Mouse (Mus musculus) intestine, embryonic 16.5 days (tissue): Measurements from ENCODE around the gene Cic. TPM values are rescaled to one million over a fixed set of nuclear protein-coding genes. Genes with fewer than 3 reads are reported as not detected.
A peak's percentile ranks its signal among the peaks of the same experiment; 100 is the strongest.

Experiments
- ATAC-seq: fragments of 200-750 bp; cut with Nextera tagmentation; 2 replicates; pipeline ENCODE4 v1.8.0; 2017; ENCODE audit warnings: moderate TSS enrichment, moderate library complexity
- H3K27ac ChIP-seq: fragments of 300-500 bp; sonication (generic); 2 replicates; pipeline ENCODE4 v1.5.1; 2014; ENCODE audit warnings: mild to moderate bottlenecking, low read length
- H3K27me3 ChIP-seq: fragments of 300-500 bp; sonication (generic); replicated peaks from 2 replicates; pipeline ENCODE4 v1.6.1; 2014; ENCODE audit warnings: low read length, control low read depth, mixed read lengths; ENCODE audit not compliant: control insufficient read depth, insufficient read depth
- H3K36me3 ChIP-seq: fragments of 300-500 bp; sonication (generic); 2 replicates; pipeline ENCODE4 v1.6.1; 2014; ENCODE audit warnings: low read length, control low read depth; ENCODE audit not compliant: control insufficient read depth, insufficient read depth
- H3K4me1 ChIP-seq: fragments of 300-500 bp; sonication (generic); 2 replicates; pipeline ENCODE4 v1.6.1; 2014; ENCODE audit warnings: low read length, control low read depth, mixed read lengths; ENCODE audit not compliant: control insufficient read depth, insufficient read depth
- H3K4me2 ChIP-seq: fragments of 300-500 bp; sonication (generic); 2 replicates; pipeline ENCODE4 v1.6.1; 2014; ENCODE audit warnings: low read depth, low read length, control low read depth
- H3K4me3 ChIP-seq: fragments of 300-500 bp; sonication (generic); 2 replicates; pipeline ENCODE4 v1.5.1; 2014; ENCODE audit warnings: mild to moderate bottlenecking, low read length
- H3K9ac ChIP-seq: fragments of 300-500 bp; sonication (generic); 2 replicates; pipeline ENCODE4 v1.6.1; 2014; ENCODE audit warnings: low read depth, low read length
- H3K9me3 ChIP-seq: fragments of 300-500 bp; sonication (generic); 2 replicates; pipeline ENCODE4 v1.6.1; 2016; ENCODE audit warnings: low read length, control low read depth; ENCODE audit not compliant: control insufficient read depth
- WGBS: fragments of 180-500 bp; shearing (Covaris S2); extraction: QIAGEN DNeasy Blood & Tissue Kit; methylation state at CpG from one replicate; pipeline ENCODE4 v1.1.7; 2014; 5-methylcytosine and 5-hydroxymethylcytosine counted together
- polyA plus RNA-seq: library from polyadenylated mRNA; unstranded; fragments of >200 nt; fragmentation: Nextera tagmentation; extraction: Ambion mirVana; gene quantifications from 2 replicates; pipeline ENCODE4 v1.2.1, GENCODE M21; 2015

Gene Cic
- polyA plus RNA-seq, 1 experiment from 2014 or later: 19.9 TPM

- Histone ChIP-seq H3K9ac (no peak overlapping the region), H3K4me1 (peaks cover 23% of the 10 kb centered on the region), H3K27me3 (no peaks in the 10 kb centered on the region), H3K36me3 (peaks cover 14% of the 10 kb centered on the region; the same call in 1 of the 2 replicates), H3K27ac (no peak overlapping the region), H3K9me3 (no peaks in the 10 kb centered on the region), H3K4me2 (no peak overlapping the region), H3K4me3 (no peak overlapping the region)
- ATAC-seq: no peak
- WGBS: 26% methylated on average over 2 of the region's 2 CpGs
These were observed 26.4 kb upstream of the Cic start for GRCm38 (mm10) chr7:25241062-25241461.

GRCm38 (mm10) chr7:25243361-25243760, 24.1 kb upstream of the Cic start:
- no peak for ATAC-seq
- Histone ChIP-seq H3K4me2 (no peak overlapping the region), H3K9me3 (no peaks in the 10 kb centered on the region), H3K4me1 (peaks cover 39% of the 10 kb centered on the region), H3K36me3 (peaks cover 14% of the 10 kb centered on the region; the same call in 1 of the 2 replicates), H3K4me3 (no peak overlapping the region), H3K27ac (no peak overlapping the region), H3K27me3 (no peaks in the 10 kb centered on the region), H3K9ac (no peak overlapping the region; the same call in 1 of the 2 replicates)
- WGBS: 93% methylated on average over 4 of the region's 4 CpGs

- Histone ChIP-seq H3K36me3 (peaks cover 14% of the 10 kb centered on the region; the same call in 1 of the 2 replicates), H3K9me3 (no peaks in the 10 kb centered on the region), H3K4me1 (peaks cover 39% of the 10 kb centered on the region), H3K27me3 (no peaks in the 10 kb centered on the region), H3K27ac (no peak overlapping the region), H3K9ac (no peak overlapping the region), H3K4me3 (no peak overlapping the region), H3K4me2 (no peak overlapping the region)
- 87% methylated on average over 30 of the region's 30 CpGs for WGBS
- no peak for ATAC-seq
These were observed 22.7 kb upstream of the Cic start for GRCm38 (mm10) chr7:25244562-25245369.

- ATAC-seq: no peak
- peak overlapping the region; percentile 95 for H3K9ac ChIP-seq
- 0 out of 2 replicates have a peak overlapping the region, but pooled peaks have one; percentile 6 for H3K4me3 ChIP-seq
- H3K36me3 ChIP-seq: peaks cover 14% of the 10 kb centered on the region; the same call in 1 of the 2 replicates
- H3K9me3 ChIP-seq: no peaks in the 10 kb centered on the region
- H3K27ac ChIP-seq: peak overlapping the region; percentile 60
- H3K27me3 ChIP-seq: no peaks in the 10 kb centered on the region
- peaks cover 37% of the 10 kb centered on the region for H3K4me1 ChIP-seq
- H3K4me2 ChIP-seq: peak overlapping the region; percentile 90
- 60% methylated on average over 20 of the region's 20 CpGs for WGBS
These were observed 21.3 kb upstream of the Cic start for GRCm38 (mm10) chr7:25246079-25246758.

- Histone ChIP-seq H3K9ac (peak overlapping the region; percentile 95), H3K4me3 (peak overlapping the region; percentile 91), H3K4me2 (peak overlapping the region; percentile 90), H3K36me3 (peaks cover 14% of the 10 kb centered on the region; the same call in 1 of the 2 replicates), H3K4me1 (peaks cover 32% of the 10 kb centered on the region), H3K27me3 (no peaks in the 10 kb centered on the region), H3K9me3 (no peaks in the 10 kb centered on the region), H3K27ac (peak overlapping the region; percentile 60)
- WGBS: 39% methylated on average over 4 of the region's 4 CpGs
- no peak for ATAC-seq
These were observed 20.8 kb upstream of the Cic start for GRCm38 (mm10) chr7:25246759-25247137.

GRCm38 (mm10) chr7:25247498-25247897, 20.0 kb upstream of the Cic start:
- Histone ChIP-seq H3K27me3 (no peaks in the 10 kb centered on the region), H3K4me1 (peaks cover 32% of the 10 kb centered on the region), H3K9ac (peak overlapping the region; percentile 95), H3K36me3 (peaks cover 14% of the 10 kb centered on the region; the same call in 1 of the 2 replicates), H3K27ac (peak overlapping the region; percentile 98), H3K4me2 (peak overlapping the region; percentile 90), H3K9me3 (no peaks in the 10 kb centered on the region), H3K4me3 (peak overlapping the region; percentile 91)
- ATAC-seq: no peak
- 9% methylated on average over 3 of the region's 3 CpGs for WGBS

DNA sequence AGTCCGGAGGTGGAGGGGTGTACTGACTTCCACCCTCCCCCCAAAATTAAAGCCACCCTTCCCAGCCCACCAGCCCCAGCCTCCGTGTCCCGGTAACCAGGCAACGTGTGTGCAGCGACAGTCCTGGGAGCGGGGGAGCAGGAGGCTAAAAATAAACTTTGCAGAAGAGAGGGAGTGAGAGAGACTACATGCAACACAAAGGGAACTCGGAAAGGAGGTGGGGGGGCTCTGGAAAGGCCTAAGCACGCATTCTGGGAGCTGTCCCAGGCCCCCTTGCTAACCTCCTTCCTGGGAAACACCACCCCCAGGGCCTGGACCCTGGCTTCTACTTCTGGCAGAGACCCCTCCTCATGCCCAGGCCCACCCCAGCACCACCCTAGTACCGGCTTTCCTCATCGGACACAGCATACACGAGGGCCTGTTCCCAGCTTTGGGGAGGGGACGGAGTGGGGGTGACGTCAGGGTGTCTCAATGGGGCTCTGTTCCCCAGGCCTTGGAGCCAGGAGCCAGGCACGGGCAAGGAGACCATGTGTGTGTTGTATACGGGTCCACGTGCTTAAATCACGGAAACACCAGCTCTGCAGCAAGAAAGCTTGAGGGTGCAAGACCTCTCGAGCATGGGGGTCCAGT, 19.4 kb upstream of the Cic start:
- no peaks in the 10 kb centered on the region for H3K9me3 ChIP-seq
- H3K36me3 ChIP-seq: peaks cover 11% of the 10 kb centered on the region; the same call in 1 of the 2 replicates
- peak overlapping the region; percentile 95 for H3K9ac ChIP-seq
- H3K27me3 ChIP-seq: no peaks in the 10 kb centered on the region
- peak overlapping the region; percentile 98 for H3K27ac ChIP-seq
- WGBS: 2% methylated on average over 18 of the region's 18 CpGs
- H3K4me2 ChIP-seq: peak overlapping the region; percentile 90
- H3K4me3 ChIP-seq: peak overlapping the region; percentile 91
- peaks cover 32% of the 10 kb centered on the region for H3K4me1 ChIP-seq
- ATAC-seq: peak; percentile 4; the same call in 1 of the 2 replicates

DNA sequence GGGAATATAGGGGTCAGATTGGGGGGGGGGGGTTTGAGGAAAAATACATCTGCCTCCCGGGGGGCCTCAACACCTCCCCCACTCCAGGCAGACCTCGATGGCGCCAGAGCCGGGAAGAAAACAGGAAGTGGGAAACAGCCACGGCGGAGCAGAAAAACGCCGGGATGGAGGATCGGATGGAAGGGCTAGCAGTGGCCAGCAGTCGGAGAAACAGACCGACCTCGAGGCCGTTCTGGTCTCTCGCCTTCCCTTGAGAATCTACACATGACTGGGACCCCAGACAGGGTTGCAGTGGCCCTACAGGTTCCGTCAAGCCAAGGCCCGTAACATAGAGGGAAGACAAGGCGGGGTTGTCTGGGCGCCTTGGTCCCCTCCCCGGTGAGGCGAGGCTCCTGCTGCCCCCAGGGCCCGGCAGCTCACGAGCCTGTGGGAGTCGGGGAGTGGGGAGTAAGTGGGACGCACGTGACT, 18.6 kb upstream of the Cic start:
- peak overlapping the region; percentile 91 for H3K4me3 ChIP-seq
- WGBS: 1% methylated on average over 25 of the region's 25 CpGs
- ATAC-seq: peak; percentile 12; the same call in 1 of the 2 replicates
- H3K27me3 ChIP-seq: no peaks in the 10 kb centered on the region
- peaks cover 32% of the 10 kb centered on the region for H3K4me1 ChIP-seq
- peaks cover 8% of the 10 kb centered on the region; the same call in 1 of the 2 replicates for H3K36me3 ChIP-seq
- peak overlapping the region; percentile 98 for H3K27ac ChIP-seq
- H3K9me3 ChIP-seq: no peaks in the 10 kb centered on the region
- H3K9ac ChIP-seq: peak overlapping the region; percentile 95
- H3K4me2 ChIP-seq: peak overlapping the region; percentile 90
